Mouse (Mus musculus) forebrain, embryonic 16.5 days (tissue): ENCODE measurements around the gene Pdcd1lg2. TPM values are rescaled to one million over a fixed set of nuclear protein-coding genes. Genes with fewer than 3 reads are reported as not detected.

Source experiments
- ATAC-seq: fragments of 200-750 bp; cut with Nextera tagmentation; 2 replicates; pipeline ENCODE4 v1.8.0; 2017; ENCODE audit warnings: mild to moderate bottlenecking, moderate library complexity
- H3K27ac ChIP-seq: fragments of 300-500 bp; sonication (generic); 2 replicates; pipeline ENCODE4 v1.5.1; 2014; ENCODE audit warnings: low read length, control low read depth
- H3K27me3 ChIP-seq: fragments of 300-500 bp; sonication (generic); replicated peaks from 2 replicates; pipeline ENCODE4 v1.6.1; 2014; ENCODE audit warnings: low read length; ENCODE audit not compliant: control insufficient read depth, insufficient read depth
- H3K36me3 ChIP-seq: fragments of 300-500 bp; sonication (generic); 2 replicates; pipeline ENCODE4 v1.6.1; 2014; ENCODE audit not compliant: control insufficient read depth, insufficient read depth
- H3K4me1 ChIP-seq: fragments of 300-500 bp; sonication (generic); replicated peaks from 2 replicates; pipeline ENCODE4 v1.6.1; 2014; ENCODE audit warnings: low read length; ENCODE audit not compliant: control insufficient read depth, insufficient read depth
- H3K4me2 ChIP-seq: fragments of 300-500 bp; sonication (generic); 2 replicates; pipeline ENCODE4 v1.6.1; 2014; ENCODE audit warnings: mild to moderate bottlenecking, low read length, control low read depth
- H3K4me3 ChIP-seq: fragments of 300-500 bp; sonication (generic); replicated peaks from 2 replicates; pipeline ENCODE4 v1.5.1; 2014; ENCODE audit warnings: mild to moderate bottlenecking, low read length, control low read depth
- H3K9ac ChIP-seq: fragments of 300-500 bp; sonication (generic); replicated peaks from 2 replicates; pipeline ENCODE4 v1.6.1; 2014; ENCODE audit warnings: low read depth, low read length, control low read depth
- H3K9me3 ChIP-seq: fragments of 300-500 bp; sonication (generic); 2 replicates; pipeline ENCODE4 v1.6.1; 2016; ENCODE audit warnings: low read length; ENCODE audit not compliant: control insufficient read depth
- WGBS: fragments of 180-500 bp; shearing (Covaris S2); extraction: QIAGEN DNeasy Blood & Tissue Kit; methylation state at CpG from one replicate; pipeline ENCODE4 v1.1.7; 2014; 5-methylcytosine and 5-hydroxymethylcytosine counted together
- polyA plus RNA-seq: library from polyadenylated mRNA; unstranded; fragments of >200 nt; fragmentation: Nextera tagmentation; extraction: Ambion mirVana; gene quantifications from 2 replicates; pipeline ENCODE4 v1.2.1, GENCODE M21; 2015

Gene Pdcd1lg2
- polyA plus RNA-seq, 1 experiment from 2014 or later = not detected

DNA sequence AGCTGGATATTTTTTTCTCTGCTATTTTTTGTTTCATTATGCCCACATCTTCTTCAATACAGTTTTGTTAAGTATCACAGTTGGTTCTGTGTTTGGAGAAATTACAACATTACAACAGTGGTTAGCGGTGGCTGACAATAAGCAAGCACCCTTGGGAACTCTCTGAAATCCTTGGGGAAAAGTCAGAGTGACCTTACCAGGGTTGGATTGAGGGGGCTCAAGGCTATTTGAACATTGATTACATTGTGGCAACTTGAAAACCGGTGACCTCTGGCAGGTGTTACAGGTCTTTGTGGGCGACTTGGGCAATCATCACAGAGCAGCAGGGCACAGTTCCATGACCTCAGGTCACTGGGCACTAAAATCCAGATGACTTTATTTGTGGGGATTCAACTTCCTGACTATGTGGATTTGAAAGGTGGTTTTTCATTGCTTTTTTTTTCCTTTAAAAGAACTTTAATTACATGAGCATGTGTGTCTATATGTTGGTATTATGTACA is 79.1 kb downstream of the Pdcd1lg2 start:
- Histone ChIP-seq H3K4me2 (no peak overlapping the region), H3K9me3 (no peaks in the 10 kb centered on the region), H3K4me3 (no peak overlapping the region), H3K4me1 (no peaks in the 10 kb centered on the region), H3K27me3 (no peaks in the 10 kb centered on the region), H3K9ac (no peak overlapping the region), H3K36me3 (no peaks in the 10 kb centered on the region), H3K27ac (no peak overlapping the region)
- no peak for ATAC-seq
- WGBS = 92% methylated on average over 3 of the region's 3 CpGs

DNA sequence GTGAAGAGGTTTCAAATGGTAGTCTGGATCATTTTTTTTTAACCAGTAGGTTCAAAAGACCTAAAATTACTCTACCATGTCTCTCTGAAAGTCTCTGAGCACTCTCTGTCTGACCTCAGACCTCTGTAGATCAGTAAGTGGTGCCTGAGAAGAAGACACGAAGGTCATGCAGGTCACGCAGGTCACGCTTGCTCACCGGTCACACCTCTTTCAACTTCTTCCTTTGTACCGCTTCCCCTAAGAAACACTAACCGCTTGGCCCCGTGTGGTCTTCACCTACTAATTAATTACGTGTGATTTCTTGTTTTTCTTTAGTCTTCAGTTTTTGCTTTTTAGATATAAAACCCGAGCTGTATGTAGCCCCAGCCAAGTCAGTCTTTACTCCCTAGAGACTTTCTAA is 80.7 kb downstream of the Pdcd1lg2 start:
- ATAC-seq = no peak
- H3K27me3 ChIP-seq = no peaks in the 10 kb centered on the region
- H3K36me3 ChIP-seq = no peaks in the 10 kb centered on the region
- no peak overlapping the region for H3K9ac ChIP-seq
- H3K9me3 ChIP-seq = no peaks in the 10 kb centered on the region
- H3K4me2 ChIP-seq = no peak overlapping the region
- WGBS = 83% methylated on average over 9 of the region's 9 CpGs
- H3K4me1 ChIP-seq = no peaks in the 10 kb centered on the region
- H3K4me3 ChIP-seq = no peak overlapping the region
- no peak overlapping the region for H3K27ac ChIP-seq

DNA sequence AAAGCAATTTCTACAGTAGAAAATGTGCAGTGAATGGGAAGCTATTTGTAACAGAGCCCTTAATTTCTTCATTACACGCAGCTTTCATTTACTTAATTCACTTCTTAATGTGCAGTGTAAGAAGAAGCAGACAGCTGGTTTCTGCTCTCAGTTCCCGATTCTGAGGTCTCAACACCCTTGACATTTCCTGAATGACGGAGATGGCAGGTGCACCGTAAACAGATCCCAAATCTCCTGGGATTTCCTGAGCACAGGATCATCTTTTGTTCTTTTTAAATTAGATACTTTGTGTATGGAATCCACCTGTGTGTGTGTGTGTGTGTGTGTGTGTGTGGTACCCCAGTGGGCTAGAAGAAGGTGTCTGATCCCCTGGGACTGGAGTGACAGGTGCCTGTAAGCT is 83.7 kb downstream of the Pdcd1lg2 start:
- H3K4me1 ChIP-seq = no peaks in the 10 kb centered on the region
- no peaks in the 10 kb centered on the region for H3K27me3 ChIP-seq
- H3K4me2 ChIP-seq = no peak overlapping the region
- H3K9ac ChIP-seq = no peak overlapping the region
- WGBS = 64% methylated on average over 4 of the region's 4 CpGs
- ATAC-seq = no peak
- H3K9me3 ChIP-seq = no peaks in the 10 kb centered on the region
- no peak overlapping the region for H3K4me3 ChIP-seq
- H3K36me3 ChIP-seq = no peaks in the 10 kb centered on the region
- H3K27ac ChIP-seq = no peak overlapping the region

DNA sequence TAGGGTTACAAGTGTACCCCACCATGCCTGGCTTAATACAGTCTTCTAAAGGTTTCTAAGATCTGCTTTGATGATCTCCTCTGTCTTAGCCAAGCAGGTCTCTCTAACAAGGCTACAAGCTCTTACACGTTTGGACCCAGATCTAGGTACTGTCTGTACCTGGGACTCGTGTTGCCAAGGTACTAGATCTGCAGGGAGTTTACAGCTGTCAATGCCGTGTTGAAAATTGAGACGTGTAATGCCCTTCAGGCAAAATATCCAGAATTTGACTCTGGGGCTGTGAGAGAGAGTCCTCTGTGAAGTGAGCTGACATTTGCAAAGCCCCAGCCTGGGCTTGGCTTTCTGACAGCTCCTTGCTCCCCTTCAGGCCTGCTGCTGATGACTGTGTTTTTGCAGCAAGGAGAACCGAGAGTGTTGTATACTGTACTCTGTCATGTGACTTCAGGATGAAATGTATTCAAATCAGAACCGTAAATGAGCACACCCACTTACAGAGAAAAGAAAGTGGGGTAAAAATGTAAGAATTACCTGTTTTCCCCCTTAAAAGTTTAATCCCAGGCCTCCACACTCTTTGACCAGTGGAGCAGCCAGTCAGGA is 85.4 kb downstream of the Pdcd1lg2 start:
- Histone ChIP-seq H3K9me3 (no peaks in the 10 kb centered on the region), H3K4me1 (0 out of 2 replicates have a peak, but pooled peaks cover 3% of the 10 kb centered on the region), H3K36me3 (no peaks in the 10 kb centered on the region), H3K4me2 (no peak overlapping the region), H3K4me3 (no peak overlapping the region), H3K9ac (no peak overlapping the region), H3K27ac (no peak overlapping the region), H3K27me3 (no peaks in the 10 kb centered on the region)
- ATAC-seq = no peak
- 79% methylated on average over 6 of the region's 6 CpGs for WGBS

DNA sequence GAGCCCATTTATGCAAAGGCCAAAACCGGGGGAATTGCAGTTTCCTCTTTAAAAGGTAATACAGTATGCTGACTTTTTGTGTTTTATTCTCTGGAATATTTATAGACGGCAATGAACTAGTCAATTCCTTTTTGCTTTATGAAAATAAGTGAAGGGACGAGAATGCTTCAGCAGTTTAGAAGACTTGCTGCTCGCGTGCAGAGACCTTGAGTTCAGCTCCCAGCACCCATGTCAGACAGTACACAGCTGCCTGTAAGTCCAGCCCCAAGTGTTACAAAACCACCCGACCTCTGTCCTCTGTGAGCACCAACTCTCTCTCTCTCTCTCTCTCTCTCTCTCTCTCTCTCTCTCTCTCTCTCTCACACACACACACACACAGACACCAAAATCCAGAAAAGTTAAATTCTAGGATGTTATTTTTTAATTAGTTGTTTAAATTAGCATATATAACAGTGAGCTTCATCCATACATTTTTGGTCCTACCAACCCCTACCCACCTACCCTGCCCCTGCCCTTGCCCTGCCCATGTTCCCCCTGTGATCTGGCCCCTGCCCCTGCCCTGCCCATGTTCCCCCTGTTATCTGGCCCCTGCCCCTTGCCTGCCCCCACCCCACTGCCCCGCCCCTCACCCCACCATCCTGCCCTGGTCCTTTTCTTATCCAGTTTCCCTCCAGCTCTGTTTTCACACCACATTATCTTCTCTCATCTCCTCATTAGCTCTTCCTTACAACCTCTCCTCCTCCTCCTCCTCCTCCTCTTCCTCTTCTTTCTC is 86.3 kb downstream of the Pdcd1lg2 start:
- no peaks in the 10 kb centered on the region for H3K27me3 ChIP-seq
- H3K27ac ChIP-seq = no peak overlapping the region
- H3K4me3 ChIP-seq = no peak overlapping the region
- no peaks in the 10 kb centered on the region for H3K9me3 ChIP-seq
- WGBS = 76% methylated on average over 7 of the region's 7 CpGs
- H3K36me3 ChIP-seq = no peaks in the 10 kb centered on the region
- 0 out of 2 replicates have a peak, but pooled peaks cover 4% of the 10 kb centered on the region for H3K4me1 ChIP-seq
- ATAC-seq = no peak
- no peak overlapping the region for H3K9ac ChIP-seq
- H3K4me2 ChIP-seq = no peak overlapping the region

DNA sequence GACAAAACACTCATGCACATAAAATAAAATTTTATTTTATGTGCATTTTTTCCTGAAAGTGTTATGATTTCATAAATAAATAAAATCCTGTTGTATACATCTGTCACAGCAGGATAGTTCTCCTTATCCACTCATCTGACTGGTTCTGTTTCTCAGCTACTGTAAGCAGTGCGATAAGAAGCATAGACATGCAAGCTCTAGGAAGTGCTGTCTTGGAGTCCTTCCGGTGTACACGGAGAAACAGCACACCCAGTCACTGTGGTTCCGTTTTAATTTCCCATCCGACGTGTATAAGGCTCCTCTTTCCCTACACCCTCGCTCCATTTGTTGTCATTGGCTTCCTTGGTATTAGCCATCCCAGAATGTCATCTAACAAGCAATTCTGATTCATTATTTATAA is 87.2 kb downstream of the Pdcd1lg2 start:
- 0 out of 2 replicates have a peak, but pooled peaks cover 4% of the 10 kb centered on the region for H3K4me1 ChIP-seq
- H3K4me2 ChIP-seq = no peak overlapping the region
- no peak for ATAC-seq
- H3K27me3 ChIP-seq = no peaks in the 10 kb centered on the region
- WGBS = 90% methylated on average over 7 of the region's 7 CpGs
- H3K4me3 ChIP-seq = no peak overlapping the region
- H3K36me3 ChIP-seq = no peaks in the 10 kb centered on the region
- H3K9me3 ChIP-seq = no peaks in the 10 kb centered on the region
- no peak overlapping the region for H3K27ac ChIP-seq
- H3K9ac ChIP-seq = no peak overlapping the region

DNA sequence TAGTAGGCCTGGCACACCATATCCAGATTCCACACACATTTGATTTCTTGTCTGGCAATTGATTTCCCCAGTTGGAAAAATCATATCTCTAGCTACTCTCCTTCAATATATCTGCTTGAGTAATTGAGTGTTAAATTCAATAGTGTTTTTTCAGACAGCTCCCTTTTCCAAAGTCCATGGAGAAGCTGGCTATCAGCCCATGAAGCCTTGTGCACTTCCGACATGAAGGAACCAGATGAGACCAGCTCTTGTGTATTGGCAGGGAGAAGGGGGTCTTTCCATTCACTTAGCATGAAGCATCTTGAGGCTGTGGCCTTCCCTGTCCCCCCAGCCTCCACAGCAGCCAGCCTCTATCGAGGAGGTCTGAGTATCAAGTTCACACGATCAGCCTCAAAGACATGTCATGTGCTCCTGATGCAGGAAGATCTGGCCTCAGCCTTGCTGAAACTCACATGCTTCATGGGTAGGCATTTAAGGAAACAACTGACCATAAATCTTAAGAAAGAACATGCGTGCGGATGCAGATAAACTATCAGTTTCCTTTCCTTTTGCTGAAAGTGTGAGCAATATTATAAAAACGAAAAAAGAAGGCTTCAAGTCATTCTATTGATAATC is 88.2 kb downstream of the Pdcd1lg2 start:
- no peak for ATAC-seq
- H3K27ac ChIP-seq = no peak overlapping the region
- H3K9me3 ChIP-seq = no peaks in the 10 kb centered on the region
- H3K9ac ChIP-seq = no peak overlapping the region
- H3K4me3 ChIP-seq = no peak overlapping the region
- no peak overlapping the region for H3K4me2 ChIP-seq
- no peaks in the 10 kb centered on the region for H3K36me3 ChIP-seq
- WGBS = 83% methylated on average over 6 of the region's 6 CpGs
- H3K4me1 ChIP-seq = 0 out of 2 replicates have a peak, but pooled peaks cover 4% of the 10 kb centered on the region
- no peaks in the 10 kb centered on the region for H3K27me3 ChIP-seq

DNA sequence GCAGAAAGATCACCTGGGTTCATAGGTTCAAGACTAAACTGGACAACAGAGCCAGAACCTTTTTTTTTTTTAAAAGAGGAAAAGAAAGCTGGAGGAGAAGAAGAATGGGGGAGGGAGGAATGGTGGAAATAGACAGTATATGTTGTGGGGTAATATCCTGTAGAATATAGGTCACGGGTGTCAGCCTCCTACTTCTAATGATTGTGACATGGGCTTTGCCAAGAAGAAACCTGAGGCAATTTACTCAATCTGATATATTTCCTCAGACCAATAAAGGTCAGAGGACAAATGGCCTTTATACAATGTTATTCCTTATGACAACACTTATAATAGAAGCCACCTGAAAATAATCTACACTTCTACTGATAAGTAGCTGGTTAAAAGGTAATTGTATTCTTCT is 89.6 kb downstream of the Pdcd1lg2 start:
- Histone ChIP-seq H3K27ac (no peak overlapping the region), H3K9ac (no peak overlapping the region), H3K9me3 (no peaks in the 10 kb centered on the region), H3K36me3 (no peaks in the 10 kb centered on the region), H3K27me3 (no peaks in the 10 kb centered on the region), H3K4me1 (0 out of 2 replicates have a peak, but pooled peaks cover 4% of the 10 kb centered on the region), H3K4me2 (no peak overlapping the region), H3K4me3 (no peak overlapping the region)
- no peak for ATAC-seq
- WGBS = 93% methylated on average over 1 of the region's 1 CpGs

DNA sequence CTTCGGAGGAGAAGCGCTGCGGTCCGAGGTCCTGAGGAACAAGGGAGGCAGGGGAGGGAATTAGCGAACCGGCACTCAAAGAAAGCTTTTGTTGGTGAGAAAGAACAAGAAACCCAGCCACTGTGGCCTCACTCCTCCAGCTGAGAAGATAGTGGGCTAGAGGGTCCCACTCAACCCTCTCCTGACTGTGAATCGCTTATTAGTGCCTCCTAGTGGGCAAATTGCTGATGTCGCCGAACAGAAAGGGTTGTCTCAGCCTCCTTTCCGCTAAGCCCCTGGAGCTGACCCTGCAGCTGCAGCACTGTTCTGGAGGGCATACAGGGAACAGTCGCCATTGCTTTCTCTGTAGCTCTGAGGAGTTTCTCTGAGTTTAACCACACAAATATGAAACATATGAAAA is 90.4 kb downstream of the Pdcd1lg2 start:
- Histone ChIP-seq H3K27me3 (no peaks in the 10 kb centered on the region), H3K9ac (no peak overlapping the region; the same call in 1 of the 2 replicates), H3K27ac (no peak overlapping the region), H3K4me3 (peak overlapping the region; percentile 14; the same call in 1 of the 2 replicates), H3K4me2 (peak overlapping the region; percentile 35), H3K36me3 (no peaks in the 10 kb centered on the region), H3K4me1 (0 out of 2 replicates have a peak, but pooled peaks cover 4% of the 10 kb centered on the region), H3K9me3 (no peaks in the 10 kb centered on the region)
- peak; percentile 43 for ATAC-seq
- WGBS = 38% methylated on average over 11 of the region's 11 CpGs
